Mouse (Mus musculus) MEL-GATA-1-ER (cell line): Measurements from ENCODE around the gene Capn8.
A peak's percentile ranks its signal among the peaks of the same experiment; 100 is the strongest.
"Not testable (repeated sequence)": the region's sequence is repeated elsewhere in the genome, so short reads cannot be mapped to it uniquely, and the experiment has no call there.

Source experiments
- DNase-seq: peaks from one replicate; pipeline ENCODE4 v3.0.0-alpha.2; 2012; ENCODE audit warnings: low read depth; ENCODE audit errors: extremely low read depth

Capn8 gene

DNA sequence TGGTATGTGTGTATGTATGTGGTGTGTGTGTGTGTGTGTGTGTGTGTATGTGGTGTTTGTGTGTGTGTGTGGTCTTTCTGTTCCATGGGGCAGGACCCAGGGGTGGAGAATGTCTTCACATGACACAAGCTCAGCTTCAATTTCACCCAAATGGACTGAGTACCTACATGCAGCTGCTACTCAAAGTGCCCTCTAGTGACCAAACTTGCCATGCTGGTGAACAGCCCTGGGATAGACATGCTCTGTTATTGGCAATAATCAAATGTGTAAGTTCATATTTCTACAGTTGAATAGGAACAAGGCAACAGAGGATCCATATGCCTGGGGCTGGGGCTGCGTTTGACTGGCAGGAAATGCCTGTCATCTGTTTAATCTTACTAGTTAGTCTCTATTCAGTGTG, 50.7 kb downstream of the Capn8 start:
- DNase-seq: no peak

DNA sequence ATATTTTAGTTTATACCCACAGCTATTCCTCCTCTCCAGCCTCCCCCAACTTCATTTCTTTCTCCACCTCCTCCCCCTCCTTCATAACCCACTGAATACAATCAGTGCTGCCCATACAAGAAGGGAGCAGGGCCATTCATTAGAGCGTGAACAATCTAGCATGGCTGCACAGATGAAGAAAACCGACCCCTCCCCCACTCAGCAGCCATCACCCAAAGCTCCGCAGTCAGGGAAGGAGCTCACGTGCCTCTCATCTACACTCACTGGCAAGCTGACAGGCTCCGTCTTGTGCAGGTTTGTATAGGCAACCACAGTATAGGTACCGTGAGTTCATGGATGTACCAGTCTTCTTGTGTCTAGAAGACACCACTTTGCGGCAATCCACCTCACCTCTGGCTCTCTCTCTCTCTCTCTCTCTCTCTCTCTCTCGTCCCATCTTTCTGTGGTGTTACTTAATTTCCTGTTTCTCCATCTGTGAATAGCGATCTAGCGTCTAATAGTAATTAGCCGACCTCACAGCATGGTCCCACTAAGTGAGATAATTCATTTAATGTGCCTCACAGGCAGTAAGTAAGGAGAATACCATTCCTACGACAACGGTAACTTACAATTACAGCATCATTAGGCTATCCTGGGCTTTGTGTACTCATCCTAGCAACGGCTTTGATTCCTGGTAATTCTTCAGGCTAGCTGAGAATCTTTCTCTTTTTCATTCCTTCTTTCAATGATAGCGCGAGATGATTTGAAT, 53.6 kb downstream of the Capn8 start:
- DNase-seq: no peak

DNA sequence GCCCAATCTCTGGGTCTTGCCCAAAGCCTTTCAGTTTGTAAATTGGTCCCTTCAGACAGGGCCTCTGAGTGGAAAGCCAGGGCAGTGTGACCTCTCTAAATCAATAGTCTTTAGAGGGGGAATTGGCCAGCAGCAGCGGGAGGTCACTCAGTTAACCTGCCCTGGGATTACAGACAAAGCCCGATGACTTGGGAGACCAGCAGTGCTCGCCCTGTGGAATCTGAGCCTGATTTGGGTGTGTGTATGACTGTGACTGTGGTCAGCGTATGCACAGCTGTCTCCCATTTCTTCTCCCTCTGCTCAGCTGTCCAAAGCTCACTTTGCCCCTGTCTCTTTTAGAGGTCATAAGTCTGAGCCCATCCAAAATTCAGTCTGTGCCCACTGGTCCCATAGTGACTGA, 55.7 kb downstream of the Capn8 start:
- no peak for DNase-seq

DNA sequence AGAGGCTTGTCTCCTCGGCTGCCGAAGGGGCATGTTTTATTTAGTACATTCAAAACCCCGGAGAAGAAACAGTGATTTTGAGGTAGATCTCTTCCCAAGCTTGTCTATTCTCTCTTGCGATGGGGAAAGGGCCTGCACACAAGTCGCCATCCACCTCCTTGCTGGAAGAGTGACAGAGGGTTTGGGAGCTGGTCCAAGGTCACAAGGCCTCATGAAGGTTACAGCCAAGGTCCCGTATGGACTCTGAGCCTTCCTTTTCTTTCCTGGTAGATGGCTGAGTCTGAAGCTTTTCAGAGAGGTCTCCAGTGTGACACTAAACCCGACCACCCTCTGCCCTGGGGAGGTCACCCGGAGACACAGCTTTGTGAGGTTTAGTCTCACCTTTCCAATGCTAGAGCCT, 56.4 kb downstream of the Capn8 start:
- no peak for DNase-seq

DNA sequence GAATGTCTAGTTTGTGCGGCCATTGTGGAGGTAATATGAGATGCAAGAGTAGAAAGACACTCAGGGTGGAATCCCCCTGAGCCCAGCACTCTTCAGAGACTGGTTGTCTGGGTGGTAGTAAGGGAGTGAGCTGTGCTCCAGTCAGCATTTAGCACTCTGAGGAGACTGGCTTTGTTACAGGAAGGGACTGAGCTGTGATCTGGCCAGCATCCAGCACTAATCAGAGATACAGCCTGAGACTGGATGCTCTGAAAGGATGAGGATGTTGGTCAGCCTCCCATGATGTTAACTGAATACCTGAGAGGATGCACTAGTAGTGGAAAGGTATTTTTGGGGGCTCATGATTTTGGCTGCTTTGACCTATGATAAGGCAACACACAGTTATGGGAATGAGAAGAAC, 61.4 kb downstream of the Capn8 start:
- no peak for DNase-seq

DNA sequence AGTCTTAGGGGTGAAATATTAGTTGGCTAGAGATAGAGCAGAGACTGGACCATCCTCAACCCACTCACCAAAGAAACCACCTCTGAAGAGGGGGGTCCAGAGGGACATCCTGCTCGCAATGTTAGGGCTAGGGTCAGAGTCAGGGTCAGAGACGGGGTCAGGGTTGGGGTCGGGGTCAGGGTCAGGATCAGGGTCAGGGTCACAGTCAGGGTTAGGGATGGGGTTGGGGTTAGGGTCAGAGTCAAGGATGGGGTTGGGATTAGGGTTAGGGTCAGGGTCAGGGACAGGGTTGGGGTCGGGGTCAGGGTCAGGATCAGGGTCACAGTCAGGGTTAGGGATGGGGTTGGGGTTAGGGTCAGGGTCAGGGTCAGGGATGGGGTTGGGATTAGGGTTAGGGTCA, 64.4 kb downstream of the Capn8 start:
- DNase-seq: no peak

DNA sequence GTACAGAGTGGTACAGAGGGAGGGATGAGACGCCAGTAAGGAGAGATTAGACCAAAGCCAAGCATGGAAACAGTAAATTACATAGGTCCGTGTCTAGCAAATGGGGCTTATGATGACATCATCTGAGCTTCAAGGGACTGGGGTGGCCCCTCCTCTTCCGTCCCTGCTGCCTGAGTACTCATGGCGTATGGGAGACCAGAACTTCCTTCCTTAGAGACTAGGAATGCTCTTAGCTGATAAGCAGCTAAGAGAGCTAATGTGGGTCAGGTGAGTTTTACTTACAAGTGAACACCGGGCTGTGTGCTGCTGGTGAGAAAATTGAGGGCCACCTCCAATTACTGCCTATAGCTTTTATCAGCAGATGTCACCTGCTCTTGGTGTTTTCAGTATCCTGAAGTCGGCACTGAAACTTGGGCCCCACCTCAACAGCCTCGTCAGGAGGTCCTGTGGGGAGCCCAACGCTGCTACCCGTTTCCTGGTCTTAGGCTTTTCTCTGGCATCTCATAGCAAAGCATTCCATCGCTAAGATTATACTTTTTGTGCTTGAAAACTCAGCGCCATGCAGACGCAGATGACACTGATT, 69.0 kb downstream of the Capn8 start:
- DNase-seq: peak; percentile 9

DNA sequence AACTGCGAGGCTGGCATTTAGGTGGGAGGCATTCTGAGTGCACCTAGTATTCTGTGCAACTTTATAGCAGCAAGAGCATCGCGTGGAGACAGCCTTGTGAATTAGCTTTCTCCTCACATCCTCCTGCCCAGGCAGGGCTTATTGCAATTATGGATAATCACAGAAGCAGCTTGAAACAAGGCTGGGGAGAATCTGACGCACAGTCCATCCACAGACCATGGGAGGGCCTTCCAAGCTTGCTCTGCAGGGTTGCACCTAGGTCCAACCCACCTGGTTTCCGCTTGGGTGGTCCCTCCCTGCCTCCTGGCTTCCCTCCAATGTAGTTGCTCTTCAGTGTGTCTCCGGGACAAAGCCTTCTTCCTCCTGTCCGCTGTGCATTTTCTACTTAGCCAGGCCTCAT, 74.2 kb downstream of the Capn8 start:
- DNase-seq: no peak

DNA sequence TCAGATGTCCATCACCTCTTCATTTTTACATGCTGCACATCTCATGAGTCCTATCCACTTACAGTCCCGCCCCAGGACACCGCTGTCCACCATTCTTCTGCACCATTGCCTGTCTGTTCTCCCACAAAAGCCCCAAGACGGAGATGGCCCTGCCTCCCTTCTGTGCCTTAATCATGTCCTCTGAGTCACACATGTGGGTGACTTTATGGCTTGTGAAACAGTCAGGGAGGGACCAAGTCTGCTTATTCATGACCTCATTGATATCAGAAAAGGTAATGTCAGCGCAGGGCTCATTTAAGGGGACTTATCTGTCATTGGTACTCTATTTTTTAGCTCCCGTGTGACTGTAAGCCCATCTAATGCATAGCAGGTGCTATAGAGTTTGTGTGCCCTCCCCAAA, 74.6 kb downstream of the Capn8 start:
- no peak for DNase-seq

DNA sequence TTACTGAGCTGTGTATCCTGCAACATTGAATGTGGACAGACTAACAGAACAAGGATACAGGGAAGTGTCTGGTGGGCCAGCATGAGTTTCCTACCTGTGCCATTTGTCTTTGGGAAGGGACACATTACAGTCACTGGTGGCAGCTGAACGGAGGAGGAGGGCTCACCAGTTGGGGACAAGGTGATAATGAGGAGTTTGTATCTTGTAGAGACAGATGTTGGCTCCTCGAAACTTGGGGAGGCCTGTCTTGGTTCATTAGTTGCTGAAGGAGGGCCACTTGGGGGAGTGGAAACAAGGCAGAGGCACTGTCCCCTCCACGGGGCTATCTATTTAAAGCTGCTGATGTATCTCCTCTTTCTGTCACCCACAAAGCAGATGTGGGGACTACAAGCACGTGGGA, 75.3 kb downstream of the Capn8 start:
- no peak for DNase-seq

DNA sequence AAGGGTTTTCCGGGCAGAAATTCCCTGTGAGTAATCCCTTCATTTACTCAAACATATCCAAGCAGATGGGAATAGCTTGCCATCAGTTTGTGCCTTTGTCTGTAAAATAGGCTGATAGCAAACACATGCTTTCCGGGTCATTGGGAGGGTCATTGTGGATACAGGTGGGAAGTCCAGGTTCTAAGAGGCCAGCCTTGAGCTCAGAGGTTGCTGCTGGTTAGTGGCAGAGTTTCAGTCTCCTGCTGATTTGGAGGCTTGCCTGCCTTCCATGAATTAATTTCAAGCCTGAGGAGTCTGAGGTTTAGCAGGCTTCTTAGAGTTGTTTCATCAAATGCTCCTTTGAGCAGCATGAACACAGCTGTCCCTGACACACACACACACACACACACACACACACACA, 78.0 kb downstream of the Capn8 start:
- no peak for DNase-seq

DNA sequence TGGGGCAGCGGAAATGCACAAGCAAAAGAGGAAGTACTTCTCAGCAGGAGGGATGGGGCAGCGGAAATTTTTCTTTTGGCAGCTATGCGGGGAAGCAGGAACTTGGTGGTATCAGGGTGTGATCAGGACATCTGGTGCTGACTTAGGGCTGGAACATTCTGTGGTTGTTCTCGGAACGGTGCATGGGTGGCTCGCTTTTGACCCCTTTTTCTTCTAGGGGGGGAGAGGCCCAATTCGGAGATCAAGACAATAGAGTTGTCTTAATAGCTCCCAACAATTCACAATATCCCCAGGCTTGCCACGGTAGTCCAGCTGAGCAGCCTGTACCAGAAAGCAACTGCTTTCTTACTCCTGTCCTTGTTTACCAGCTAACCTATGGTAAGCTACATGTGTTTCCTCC, 79.6 kb downstream of the Capn8 start:
- not testable (repeated sequence) for DNase-seq

DNA sequence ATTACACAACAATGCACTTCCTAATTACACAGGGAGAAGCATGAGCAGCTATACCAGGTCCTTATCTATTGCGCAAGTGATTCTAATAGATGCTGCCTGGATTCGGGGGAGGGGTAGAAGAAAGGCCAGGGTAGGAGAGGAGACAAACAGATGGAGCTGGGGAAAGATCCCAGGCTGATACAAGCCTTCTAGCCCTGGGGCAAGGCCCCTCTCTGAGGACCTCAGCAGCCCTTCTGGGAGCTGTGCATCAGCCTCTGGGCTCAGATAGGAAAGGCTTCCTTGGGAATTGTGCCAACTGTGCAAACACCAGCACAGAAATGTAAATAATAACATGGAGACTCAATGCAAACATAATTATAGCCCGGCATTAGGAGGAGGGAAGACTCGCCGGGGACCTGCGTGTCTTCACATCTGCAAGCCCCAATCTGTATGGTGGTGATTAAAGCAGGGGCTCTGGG, 80.4 kb downstream of the Capn8 start:
- DNase-seq: no peak

DNA sequence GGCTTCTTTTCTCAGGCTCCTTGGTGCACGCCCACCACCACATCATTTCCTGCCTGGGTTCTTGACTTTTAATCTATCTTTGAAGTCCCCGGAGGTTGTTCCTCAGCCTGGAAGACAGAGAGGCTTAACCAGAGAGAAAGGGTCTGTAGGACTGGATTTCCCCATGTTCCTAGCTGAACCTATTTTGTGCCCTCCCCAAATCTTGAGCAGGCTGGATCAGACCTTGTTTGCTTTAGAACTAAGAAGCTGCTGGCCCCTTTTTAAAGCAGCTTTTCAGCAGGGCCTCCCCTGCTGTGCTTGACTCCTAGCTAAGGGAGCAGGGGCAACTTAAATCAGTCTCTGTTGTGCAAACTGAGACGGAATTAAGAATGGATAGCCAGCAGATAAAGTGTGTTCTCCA, 82.0 kb downstream of the Capn8 start:
- DNase-seq: no peak

DNA sequence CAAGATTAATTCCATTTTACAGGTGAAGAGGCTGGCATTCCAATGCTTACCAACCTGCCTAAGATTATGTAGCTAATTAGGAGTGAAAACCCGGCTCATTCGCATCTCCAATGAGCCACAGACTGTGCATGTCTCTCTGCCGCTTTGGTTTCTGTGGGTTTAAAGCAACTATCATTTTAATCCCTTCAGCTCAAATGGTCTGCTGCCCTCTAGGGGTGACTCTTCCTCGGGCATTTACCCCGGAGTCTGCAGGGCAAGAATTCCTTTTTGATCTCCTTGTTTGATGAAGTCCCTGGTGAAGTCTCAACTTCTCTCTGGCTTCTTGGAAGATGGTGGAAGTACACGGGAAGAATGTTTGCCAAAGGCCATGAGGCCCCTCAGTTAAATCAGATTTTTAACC, 93.0 kb downstream of the Capn8 start:
- no peak for DNase-seq

DNA sequence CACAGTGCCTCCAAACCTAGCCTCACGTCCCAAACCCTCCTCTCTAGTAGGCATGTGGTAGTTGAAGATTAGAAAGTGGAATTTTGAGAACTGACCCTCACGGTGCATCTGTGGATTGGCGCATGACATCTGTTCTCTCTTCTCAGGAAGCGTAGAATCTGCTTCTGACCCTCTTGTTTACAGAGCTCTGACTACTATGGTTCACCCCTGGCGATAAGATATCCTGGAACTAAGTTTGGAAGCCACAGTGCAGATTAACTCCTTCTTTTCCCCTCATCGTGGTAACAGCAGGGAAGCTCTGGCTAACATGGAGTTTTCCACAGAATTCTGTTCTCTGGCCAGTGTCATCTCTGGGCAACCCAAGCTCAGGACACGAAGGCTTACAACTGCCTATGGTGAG, 95.6 kb downstream of the Capn8 start:
- DNase-seq: no peak

DNA sequence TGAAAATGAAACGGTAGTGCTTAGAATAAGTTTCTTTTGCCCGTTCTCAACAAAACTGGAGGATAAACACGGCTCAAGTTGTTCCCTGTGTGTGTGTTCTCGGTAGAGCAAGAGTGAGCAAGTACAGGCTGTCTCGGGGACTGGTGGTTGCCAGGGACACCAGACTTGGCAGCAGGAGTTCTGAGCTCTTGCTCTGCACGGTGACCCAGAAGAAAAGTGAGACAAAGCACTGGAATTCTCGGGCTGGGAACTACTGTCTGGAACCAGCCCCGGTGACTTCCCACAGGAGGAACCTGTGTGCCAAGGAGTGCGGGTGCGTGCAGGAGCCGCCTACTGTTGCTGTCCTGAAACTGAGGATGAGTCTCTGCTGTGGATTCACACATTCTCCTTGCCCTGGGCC, 98.9 kb downstream of the Capn8 start:
- DNase-seq: no peak

DNA sequence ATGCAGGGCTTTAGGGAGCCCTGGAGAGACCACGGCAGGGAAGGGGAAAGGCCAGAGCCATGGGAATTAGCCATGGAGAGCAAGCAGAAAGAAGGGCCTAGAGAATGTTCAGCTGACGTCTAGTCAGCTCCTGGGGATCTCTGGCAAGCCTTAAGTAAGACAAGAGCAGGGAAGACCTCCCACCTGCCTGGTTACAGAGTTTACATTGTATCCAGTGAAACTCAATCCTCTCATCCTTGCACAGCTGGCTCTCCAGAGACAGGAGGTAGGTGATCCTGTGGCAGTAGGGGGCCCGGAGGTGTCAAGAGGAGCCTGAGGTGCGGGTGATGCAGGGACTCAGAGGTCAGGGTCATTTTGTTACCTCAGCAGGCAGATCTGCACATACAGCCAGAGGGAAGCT, 100.0 kb downstream of the Capn8 start:
- no peak for DNase-seq

DNA sequence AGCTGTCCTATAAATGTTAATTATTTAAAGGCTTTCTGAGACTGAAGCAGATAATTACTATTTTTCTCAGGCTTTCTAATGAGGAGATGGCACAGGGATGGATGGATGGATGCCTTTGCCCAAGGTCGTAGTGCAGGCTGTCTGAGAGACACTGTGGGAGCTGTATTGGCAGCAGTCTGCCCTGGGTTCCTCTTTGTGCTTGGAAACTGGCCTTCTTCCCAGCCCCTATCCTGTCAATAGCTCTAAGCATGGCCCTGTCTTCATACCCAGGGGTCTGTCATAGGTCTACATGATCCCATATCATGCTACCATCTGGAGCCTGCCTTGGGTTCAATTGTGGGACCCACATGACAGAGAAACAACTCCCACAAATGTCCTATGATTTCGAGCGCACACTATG, 102.5 kb downstream of the Capn8 start:
- no peak for DNase-seq

DNA sequence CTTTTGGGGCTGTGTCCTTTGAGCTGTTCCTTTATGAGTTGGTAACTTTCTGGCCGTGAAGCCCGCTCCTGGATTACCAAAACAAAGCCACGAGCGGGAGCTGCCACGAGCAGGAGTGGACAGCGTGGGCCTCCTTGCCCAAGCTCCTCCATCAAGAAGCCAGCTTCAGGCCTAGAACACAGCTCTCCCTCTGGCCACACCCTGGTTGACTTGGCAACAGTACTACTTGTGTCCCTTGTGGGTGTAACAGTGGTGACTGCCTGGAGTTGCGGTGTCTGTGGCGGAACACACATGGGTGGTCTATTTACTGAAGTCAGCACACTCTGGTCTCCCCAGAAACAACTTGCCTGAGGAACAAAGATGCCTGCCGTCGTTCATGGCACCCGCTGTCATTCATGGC, 104.9 kb downstream of the Capn8 start:
- no peak for DNase-seq

DNA sequence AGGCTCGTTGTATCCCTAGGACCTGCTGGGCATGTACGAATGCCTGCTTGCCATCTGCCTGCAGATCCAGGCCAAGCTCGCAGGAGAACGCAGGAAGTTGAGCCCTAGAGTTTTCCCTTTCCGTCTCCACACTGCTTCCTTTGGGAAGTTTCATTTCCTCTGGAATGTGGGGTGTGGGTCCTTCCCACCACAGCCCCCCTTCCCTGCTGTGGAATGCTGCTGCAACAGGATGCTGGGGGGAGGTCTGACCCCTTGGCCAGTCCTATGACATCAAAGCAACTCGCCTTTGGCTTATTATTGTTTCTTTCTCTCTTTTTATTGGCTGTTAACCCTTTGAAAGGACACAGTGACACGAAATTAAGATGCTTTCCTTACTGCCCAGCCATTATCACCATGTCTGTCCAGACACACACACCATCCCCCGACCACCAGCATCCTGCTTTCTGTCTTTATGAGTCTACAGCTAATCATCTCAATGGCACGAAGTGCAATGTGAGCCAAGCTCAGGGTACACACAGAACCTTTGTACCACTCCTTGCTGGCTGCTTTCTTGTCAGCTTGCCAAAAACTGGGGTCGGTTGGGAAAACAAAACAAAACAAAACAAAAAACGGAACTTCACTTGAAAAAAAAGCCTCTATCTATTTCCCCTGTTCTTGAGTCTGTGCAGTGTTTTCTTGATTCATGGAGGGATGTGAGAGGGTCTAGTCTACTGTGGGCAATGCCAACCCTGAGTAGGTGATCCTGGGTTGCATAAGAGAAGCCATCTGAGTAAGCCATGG, 105.9 kb downstream of the Capn8 start:
- no peak for DNase-seq

DNA sequence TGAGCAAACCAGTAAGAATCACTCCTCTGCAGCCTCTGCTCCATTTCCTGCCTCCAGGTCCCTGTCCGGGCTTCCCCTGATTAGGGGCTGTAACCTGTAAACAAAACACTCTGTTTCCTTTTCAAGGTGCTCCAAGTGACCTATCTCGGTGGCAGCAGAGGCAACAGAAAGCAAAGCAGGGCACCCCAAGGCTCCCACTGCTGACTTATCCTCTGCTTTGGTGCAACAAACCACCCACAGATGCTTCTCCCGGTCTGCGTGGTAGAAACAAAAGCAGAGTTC, 106.5 kb downstream of the Capn8 start:
- DNase-seq: no peak

DNA sequence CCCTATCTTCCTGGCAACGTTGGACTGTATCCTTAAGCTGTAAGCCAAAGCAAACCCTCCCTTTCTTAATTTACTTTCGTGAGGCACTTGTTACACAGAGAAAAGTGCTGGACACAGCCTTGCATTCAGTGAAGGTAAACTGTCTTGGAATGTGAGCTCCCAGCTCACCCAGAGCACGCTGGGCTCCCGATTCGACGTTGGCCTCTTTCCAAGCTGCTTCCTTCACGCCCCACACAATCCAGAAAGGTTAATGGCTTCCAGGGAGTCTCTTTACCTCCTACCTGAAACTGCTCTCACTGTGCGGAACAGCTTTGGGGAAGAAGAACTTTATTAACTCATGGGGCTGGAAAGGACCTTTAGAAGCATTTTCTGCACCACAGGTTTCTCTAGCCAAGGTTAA, 110.5 kb downstream of the Capn8 start:
- no peak for DNase-seq
